Mouse (Mus musculus) retina, postnatal 1 day (tissue): Measurements from ENCODE around the gene Slc34a1.

Experiments used
- DNase-seq: peaks from one replicate; pipeline ENCODE4 v3.0.0-alpha.2; 2012

Gene Slc34a1

DNA sequence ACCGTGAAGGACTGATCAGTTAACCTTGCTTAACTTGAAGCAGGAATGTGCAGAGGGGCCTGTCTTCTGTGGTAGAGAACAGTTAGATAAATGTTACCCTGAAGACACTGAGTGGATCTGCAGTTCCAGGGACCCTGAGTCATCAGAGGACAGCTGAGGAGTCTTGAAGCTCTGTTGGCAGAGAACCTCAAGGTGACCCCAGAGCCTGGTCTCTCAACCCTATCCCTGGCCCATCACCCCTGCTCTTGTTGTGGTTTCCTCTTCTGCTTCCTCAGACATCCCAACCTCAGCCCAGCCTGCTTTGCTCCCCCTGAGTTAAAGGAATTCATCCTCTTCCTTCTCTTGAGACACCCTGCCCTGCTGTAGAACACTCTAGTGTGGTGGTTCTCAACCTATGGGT is at the start of gene Slc34a1:
Gene Slc34a1, plus strand, starts transcription at position 100 of the 400 bp plus-strand sequence.
- no peak for DNase-seq

DNA sequence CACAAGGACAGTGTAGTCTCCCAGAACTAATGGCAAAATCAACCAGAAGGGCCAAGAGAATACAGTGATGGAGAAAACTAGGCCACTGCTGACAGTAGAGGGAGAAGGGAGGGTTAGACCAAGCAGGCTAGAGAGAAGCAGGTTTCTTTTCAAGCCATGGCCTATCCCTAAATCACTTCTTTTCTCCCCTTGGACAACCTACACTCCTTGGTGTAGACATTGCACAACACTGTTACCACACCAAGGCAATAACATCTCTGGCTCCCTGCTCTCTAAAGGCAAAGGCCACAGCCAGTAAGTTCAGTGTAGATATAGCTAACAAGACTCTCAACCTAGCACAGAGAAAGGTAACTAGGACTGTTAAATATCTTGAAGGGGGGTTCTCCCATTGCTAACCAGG is 36.8 kb upstream of the Slc34a1 start:
- DNase-seq: no peak

DNA sequence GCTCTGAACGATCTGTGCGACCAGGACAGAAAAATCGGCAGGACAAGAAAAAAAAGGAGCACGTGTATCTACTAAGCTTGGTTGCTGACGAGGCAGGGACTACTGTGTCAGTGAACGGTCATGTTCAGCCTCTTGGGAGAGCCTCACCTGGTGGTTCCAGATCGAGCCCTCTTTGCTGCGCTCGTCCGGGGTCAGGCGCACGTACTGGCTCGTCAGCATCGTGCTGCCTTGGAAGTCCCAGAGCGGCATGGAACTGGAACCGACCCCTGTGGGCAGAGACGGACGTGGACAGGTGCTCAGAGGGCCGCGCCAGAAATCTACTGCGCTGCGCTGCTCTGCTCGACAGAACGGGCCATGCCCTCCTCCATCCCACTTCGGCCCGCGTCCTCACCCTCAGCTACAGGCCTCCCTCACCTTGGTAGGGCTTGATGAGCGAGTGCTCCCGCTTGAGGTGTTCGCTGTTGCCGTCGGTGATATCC is 36.0 kb upstream of the Slc34a1 start:
- no peak for DNase-seq

DNA sequence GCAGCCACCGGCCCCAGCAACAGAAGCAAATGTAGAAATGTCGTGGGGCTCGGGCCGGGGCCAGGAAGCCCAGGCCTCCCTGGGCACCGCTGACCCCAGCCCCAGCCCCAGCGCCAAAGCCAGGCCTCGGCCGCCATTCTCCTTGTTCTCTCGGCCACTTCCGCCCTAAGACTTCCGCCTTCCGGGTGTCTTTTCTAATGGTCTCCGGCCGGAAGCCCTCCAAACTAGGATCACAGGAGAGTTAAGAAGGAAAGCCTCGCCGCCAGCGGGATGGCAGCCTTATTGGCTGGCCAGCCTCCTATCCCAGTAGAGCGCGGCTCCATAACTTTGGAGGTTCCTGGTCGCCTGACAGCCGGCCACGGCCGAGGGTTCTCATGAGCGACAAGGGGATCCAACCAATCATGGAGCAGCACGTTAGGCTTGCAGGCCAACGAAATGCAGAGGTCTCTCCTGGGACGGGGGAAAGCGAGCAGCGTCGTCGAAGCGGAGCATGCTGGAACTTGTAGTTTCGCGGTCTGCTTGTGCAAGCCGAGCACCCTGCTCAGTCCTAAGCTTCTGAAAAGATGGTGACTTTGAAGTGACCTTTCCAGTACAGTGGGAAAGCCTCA is 35.4 kb upstream of the Slc34a1 start, which contains the start of gene Lman2:
Gene Lman2, minus strand, starts transcription at position 331 of the 608 bp plus-strand sequence.
- DNase-seq: peak; percentile 99

DNA sequence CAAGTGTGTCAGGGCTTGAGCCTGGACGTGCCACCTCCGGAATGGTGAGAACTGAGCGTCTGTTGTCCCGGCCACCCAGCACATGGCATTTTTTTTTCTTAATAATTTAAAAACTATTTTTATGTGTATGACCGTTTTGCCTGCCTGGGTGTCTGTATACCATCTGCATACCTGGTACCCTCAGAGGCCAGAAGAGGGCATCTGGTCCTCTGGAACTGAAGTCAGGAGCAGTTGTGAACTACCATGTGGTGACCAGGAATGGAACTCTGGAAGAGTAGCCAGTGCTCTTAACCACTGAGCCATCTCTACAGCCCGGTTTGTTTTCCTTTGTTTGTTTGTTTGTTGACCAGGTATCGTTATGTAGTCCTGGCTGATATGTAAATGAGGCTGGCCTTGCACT is 29.6 kb upstream of the Slc34a1 start:
- no peak for DNase-seq

DNA sequence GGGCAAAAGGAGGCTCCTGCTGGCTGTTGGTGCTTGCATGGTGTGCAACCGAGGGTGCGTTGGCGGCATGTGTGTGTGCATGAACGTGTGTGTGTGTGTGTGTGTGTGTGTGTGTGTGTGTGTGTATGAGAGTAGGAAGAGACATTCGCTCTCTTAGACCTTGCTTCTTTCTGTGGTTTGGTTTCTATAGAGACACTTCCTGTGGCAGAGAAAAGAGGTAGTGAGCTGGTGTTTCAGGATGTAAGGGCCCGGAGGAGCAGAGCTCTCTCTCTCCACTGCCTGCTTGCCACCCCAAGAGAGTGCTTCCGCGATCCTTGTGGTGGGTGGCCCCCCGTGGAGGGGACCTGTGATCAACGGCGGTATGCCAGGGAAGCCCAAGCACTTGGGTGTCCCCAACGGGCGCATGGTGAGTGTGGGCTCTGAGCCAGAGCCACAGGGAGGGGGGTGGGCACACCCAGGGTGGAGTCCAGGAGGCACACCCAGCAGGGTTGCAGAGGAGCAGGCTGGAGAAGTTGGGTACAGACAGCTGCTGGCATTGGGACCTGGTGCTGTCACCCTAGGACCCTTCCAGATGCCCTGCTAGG is 28.4 kb upstream of the Slc34a1 start, which contains the start of gene Rgs14:
Gene Rgs14, plus strand, starts transcription at position 202 of the 584 bp plus-strand sequence.
- DNase-seq: no peak

DNA sequence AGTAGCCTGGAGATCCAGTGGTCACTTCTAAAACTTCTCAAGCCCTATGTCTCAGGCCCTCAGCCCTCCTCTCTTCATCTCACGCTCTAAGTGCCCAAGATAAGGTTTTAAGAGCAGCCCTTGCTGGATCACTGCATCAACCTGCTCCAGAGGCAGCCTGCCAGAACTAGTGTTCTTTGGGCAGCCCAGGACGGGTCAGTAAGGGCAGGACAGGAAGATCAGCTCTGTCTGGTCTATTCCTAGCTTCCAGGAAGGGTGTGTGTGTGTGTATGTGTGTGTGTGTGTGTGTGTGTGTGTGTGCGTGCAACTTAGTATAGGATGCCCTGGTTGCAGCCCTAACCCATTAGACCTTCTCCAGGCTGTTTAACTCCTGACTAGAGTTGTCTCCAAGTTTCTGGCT is 27.8 kb upstream of the Slc34a1 start:
- DNase-seq: no peak

DNA sequence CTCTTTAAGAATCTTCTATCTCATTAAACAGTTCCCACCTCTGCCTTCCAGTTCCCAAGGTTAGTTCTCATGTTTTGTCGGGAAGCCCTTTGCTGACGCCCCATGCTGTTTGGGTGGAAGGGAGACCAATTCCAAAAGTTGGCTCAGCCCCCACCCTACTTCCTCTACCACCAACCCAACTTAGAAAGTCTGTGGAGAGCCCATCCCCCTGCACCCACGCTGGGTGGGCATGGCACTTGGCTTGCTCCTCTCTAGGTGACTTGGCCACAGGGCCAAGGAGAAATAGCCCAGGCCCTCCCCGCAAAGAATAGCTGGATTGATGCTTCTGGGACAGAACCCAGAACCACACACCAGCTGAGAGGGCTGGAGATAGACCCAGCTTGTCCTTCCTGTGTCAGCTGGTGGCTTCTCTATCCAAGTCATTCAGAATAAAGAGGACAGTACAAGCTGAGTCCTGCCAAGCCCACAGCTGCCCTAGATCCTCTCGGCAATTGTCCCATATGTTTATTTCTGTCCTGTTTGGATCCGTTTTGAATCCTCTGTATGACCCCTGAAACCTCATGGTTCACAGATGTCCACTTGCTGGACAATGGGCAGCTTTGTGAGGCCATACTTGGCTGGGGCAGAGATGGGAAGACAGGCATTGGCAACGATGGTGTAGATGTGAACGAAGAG is 26.8 kb upstream of the Slc34a1 start:
- peak; percentile 43 for DNase-seq

DNA sequence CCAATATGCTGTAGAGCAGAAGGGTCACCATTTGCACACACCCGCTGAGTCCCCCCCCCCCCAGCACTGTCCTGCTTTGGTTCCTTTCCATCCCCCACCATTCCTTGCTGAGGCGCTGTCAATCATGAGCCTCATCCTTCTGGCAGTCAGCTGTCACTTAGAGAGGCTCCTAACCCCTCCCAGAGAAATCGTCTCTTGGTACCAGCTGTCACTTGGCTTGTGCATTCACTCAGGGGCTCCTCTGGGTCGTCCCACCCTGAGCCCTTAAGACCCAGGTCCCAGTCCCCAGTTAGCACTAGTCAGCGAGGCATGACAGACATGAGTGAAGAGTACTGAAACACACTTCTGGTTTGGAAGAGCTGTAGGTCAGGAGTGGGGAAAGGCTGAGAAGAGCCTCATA is 26.2 kb upstream of the Slc34a1 start:
- peak; percentile 46 for DNase-seq

DNA sequence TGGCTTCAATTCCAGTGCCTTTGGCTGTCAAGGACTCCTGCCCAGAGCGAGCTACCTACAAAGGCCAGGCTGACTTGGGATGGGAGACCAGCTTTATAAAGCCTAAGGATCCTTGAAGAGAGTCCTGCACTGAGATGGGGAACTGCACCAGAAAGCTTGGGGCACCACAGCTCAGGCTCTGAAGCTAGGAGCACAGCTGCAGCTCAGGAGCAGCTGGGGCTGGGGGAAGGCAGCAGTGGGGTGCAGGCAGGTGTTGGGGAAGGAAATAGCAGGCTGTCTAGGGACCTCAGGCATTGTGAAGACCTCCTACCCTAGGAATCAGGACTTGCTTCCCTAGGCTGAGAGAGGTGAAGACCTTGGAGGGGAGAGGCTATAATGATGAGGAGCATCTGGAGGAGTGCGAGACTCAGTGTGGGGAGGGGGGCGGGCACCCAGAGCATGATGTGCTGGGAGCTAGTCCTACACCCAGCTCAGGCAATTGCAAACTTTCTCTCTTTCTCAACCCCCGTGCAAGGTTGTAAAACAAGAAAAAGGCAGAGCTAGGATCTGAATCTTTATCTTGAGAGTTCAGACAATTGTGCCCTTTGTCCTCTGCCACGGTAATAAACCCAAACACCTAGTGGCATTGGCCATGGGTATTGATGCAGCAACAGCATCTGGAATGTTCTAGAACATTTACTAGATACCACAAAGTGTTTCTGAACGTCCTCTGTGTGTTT is 23.6 kb upstream of the Slc34a1 start:
- no peak for DNase-seq

DNA sequence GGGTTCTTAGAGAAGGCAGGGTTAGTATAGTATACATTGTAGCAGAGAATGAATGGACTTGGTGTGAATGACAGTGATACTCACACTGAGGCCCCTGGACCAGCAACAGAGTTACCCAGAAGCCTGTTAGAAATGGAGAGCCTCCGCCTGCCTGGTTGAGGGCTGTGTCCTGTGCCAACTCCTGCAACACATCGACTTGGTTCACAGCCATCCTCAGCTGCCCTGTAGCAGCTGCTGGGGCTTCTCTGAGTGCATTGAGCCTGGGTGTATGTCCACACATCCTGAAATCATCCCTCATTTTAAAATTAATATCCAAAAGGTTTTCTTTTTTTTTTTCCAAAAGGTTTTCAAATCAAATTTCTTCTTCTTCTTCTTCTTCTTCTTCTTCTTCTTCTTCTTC is 22.1 kb upstream of the Slc34a1 start:
- DNase-seq: no peak

DNA sequence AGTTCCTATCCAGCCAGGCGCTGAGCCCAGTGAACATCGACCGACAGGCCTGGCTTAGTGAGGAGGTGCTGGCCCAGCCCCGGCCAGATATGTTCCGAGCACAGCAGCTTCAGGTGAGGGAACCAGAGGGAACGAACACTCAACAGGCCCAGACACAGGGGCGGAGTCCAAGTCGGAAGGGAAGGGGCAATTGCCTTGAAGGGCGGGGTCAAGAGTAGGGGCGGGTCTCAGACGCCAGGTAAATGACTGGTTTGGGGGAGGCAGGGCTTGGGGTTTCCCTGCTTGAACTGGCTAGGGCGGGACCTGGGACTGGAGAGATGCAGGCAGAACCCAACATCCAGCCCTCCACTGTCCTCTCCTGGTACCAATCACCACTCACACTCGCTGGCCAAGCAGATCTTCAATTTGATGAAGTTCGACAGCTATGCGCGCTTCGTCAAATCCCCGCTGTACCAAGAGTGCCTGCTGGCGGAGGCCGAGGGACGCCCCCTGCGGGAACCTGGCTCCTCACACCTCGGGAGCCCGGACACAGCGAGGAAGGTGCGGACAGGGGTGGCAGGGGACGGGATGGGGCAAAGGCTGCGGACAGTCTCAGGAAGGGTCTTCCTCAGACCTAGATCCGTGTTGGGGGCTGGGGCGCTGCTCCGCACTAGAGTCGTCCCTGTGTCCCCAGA is 18.9 kb upstream of the Slc34a1 start:
- DNase-seq: peak; percentile 41

DNA sequence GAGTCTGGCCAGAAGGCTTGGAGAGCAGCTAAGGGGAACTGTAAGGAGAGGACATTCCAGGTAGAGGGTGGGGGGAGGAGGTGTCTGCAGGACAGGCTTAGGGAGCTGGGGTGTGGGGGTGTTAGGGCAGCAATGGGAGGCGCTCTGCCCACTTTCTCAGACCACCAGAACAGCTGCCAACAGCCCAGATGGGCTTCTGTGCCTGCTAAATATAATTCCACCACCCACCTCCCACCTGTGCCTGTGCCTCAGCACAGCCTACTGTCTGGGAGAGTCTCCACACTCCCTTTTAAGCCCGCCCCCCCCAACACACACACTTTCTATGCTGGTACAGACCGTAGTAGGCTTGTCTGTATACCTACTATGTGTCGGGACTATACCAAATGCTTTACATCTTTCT is 16.2 kb upstream of the Slc34a1 start:
- DNase-seq: no peak

DNA sequence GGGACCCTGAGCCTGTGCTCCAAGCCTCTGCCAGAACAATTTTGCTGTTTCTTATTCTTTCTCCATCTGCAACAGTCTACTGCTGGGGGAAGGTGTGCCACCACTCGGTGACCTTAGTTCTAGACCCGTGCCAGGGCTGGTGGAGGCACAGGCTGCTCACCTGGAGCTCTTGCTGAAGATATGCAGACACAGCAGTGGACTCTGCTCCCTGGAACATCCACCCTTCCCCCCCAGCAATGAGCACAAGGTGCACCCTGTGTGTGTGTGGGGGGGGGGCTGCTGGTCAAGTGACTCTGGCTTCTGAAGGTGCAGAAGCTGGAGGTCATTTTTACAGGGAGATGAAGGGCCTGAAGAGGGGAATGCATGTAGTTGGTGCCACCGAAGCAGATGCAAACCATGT is 7.3 kb upstream of the Slc34a1 start:
- DNase-seq: no peak

DNA sequence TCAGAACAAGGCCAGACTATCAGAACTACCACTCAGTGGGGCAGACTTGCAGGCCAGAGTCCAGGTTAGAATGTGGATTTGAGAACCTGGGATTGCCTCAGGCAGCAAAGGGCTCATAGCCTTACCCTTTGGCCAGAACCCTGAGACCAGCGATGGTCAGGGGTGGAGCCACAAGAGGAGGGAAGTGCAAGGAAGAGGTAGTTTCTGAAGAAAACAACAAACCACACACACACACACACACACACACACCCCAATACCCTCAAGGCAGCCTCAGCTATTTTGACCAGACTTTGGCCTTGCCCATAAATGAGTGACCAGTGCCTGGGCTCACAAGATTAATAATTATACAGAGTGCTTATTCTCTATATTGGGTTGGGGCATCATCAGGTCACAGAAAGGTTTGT is 6.4 kb upstream of the Slc34a1 start:
- DNase-seq: no peak

DNA sequence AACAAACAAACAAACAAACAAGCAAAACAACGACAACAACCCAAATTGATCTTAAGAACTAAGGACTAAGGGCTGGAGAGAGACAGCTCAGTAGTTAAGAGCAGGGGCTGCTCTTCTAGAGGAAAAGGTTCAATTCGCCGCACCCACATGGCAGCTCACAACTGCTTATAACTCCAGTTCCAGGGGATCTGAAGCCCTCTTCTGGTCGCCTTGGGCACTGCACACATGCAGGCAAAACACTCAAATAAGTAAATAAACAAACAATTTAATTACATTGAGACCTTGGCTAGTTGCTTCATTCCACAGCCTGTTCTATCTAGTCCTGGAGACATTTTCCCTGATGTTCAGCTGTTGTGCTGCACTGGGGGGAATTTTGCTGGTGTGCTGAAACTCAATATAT is 5.1 kb upstream of the Slc34a1 start:
- no peak for DNase-seq

DNA sequence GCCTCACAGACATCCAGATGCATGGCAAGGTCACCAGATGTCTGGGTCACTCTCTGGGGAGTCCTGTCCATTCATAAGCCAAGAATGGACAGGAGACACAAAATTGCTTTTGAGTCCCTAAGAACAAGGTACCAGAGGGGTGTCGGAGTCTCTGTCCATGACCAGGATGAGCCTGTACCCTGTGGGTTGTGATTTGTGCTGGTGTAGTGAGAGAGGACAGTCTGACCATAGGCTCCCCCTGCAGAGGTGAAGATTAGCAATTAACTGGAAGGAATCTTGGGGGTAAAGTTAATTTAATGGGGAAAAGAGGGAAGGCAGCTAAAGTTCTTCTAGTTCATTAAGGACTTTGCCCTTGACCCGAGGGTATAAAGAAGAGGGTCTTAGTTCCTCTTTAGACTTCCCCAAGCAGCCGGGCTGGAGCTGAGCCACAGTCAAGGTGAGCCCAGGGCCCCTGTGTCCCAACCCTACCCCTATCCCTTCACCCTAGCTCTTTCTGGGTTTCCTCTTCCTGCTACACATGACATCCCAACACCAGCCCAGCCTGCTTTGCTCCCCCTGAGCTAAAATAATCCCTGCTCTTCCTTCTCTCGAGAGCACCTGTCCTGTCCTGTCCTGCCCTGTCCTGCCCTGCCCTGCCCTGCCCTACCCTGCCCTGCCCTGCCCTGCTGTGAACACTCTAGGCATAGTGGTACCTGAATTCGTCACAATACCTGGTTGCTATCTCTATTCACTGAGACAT is 1.5 kb downstream of the Slc34a1 start:
- DNase-seq: no peak

DNA sequence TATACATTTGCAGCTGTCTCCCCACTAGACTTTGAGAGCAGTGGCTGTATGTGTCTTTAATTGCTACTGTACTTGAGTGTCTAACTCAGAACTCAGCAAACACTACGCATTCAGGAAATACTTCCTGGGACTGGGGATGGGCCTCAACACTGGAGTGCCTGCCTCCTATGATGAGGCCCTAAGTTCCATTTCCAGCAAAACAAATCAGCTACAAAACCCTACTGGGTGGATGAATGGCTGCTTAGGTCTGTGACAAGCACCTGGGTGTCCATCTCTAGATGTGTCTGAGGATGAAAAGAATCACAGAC is 2.0 kb downstream of the Slc34a1 start:
- no peak for DNase-seq

DNA sequence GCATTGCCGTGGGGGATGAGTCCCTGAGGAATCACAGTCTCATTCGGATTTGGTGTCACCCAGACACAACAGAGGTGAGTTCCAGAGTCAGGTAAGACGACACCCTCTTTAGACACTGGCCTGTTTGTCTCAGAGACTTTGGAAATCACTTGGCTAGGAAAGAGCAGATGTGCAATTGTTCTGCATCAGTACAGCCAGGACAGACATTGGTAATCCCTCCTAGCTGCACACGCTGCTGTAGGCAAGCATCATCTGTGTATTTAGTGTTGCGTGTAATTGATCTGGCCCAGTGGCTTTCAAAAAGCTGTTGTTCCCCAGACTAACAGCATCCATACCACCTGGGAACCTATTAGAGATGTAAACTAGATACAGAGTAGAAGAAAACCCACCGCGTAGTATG is 5.3 kb downstream of the Slc34a1 start:
- DNase-seq: peak; percentile 20

DNA sequence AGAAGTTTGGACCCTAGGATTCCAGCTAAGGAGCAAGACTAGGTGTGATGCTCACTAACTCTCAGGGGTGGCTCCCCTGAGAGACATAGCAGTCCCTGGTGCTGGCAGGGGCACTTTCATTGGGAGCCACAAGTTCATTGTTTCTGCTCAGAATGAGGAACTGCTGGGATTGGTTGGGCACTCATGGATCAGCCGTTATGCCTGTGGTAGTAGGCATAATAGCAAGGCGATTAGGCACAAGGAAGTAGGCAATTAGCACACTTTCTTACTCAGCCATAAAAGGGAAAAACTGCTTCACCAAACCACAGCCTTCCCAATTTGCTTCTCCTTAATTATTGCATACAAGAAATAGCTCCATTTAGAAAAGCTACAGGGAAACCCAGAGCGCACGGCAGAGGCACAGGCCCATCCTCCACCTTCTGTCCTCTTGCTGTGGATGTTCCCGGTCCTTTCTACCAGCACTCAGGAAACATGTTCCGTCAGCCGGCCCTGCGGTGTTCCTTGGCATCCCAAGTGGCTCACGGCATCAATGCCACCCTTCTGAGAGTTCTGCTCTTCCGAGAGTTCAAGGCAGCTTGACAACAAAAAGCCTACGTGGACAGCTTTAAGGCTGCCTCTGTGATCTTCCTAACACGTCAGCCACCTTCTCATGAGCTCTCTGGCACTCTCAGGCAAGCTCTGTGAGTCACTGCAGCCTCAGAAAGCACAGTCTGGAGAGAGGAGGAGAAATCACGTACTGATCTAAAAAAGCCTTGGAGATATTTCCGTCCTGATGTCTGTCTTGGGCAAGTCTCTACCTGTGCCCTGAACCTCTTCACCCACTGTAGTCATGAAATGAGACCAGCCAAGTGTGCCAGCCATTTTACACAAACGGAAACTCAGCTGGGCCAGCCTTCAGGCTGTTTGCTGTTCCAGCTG is 6.2 kb downstream of the Slc34a1 start:
- no peak for DNase-seq
